Mouse (Mus musculus): ENCODE measurements around the gene Snx12. TPM values are rescaled to one million over a fixed set of nuclear protein-coding genes. Genes with fewer than 3 reads are reported as not detected.
A peak's percentile ranks its signal among the peaks of the same experiment; 100 is the strongest.

Gene Snx12
- polyA plus RNA-seq (2015; fragmentation: Nextera tagmentation; extraction: Ambion mirVana): 56.2 and 57.4 TPM in 2 replicates

DNA sequence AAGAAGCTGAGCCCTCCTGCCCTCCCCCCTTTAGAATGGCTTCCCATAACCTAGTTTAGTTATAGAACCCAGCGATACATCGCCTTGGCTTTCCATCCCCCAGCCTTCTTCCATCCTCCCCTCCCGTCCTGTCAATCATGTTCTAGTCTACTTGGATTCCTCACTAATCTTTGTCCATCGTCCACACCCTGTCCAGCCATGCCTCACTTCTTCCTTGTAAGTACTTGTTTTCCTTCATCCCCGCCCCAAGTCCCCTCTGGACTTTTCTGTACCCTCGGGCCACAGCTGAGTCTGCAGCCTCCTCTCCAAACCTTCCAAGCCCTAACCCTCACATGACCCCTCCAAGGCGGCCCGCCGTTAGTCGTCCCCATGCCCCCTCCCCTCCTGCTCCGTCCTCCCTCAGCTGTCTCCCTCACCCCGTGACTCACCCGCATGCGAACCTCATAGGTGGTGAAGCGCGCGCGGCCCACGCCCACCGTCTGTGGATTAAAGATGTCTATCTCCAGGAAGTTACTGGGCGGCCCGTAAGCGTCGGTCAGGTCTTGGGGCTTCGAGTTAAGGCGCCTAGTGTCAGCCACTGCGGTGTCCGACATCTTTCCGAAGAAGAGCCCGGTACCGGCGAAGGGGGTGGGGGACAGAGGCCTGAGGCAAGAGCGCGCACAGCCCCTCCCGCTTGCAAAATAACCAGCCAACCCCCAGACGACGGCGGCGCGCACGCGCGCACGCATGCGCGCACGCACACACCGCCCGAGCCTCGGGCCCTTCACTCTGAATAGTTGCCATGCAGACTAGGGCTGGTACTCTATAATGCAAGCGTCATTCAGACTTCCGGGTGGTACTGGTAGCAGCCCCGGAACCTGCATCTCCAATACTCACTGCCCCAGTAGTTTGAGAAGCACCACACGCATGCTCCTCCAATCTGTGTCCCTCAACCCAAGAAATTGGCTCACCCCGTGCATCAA is at the start of gene Snx12:
Gene Snx12, minus strand, starts transcription at position 730 of the 962 bp plus-strand sequence.
- peak; percentile 97 for ATAC-seq (ENCODE audit: insufficient number of reproducible peaks, insufficient read depth, low FRiP score, low TSS enrichment, low read depth)
- Histone ChIP-seq H3K9ac (peak within 1 kb of the TSS; percentile 72), H3K4me1 (no peaks in the 10 kb centered on the region), H3K4me3 (peak within 1 kb of the TSS; percentile 57), H3K27ac (peak within 1 kb of the TSS; percentile 68), H3K36me3 (no peaks in the 10 kb centered on the region), H3K4me2 (peak within 1 kb of the TSS; percentile 59), H3K9me3 (no peaks in the 10 kb centered on the region), H3K27me3 (peaks cover 19% of the 10 kb centered on the region)
- 18% methylated on average over 55 of the region's 55 CpGs for WGBS

GRCm38 (mm10) chrX:101268755-101269124 is 46.4 kb upstream of the Snx12 start, which contains the start of gene Gm20489:
TSS of gene Gm20489 (minus strand) at chrX:101269023.
- H3K27me3 ChIP-seq: peaks cover 18% of the 10 kb centered on the region; the same call in 1 of the 2 replicates
- no peak within 1 kb of the TSS for H3K9ac ChIP-seq
- WGBS: 52% methylated on average over 3 of the region's 3 CpGs
- H3K4me3 ChIP-seq: no peak within 1 kb of the TSS
- no peaks in the 10 kb centered on the region for H3K36me3 ChIP-seq
- H3K4me1 ChIP-seq: 0 out of 2 replicates have a peak, but pooled peaks cover 5% of the 10 kb centered on the region
- H3K27ac ChIP-seq: no peak within 1 kb of the TSS
- H3K9me3 ChIP-seq: no peaks in the 10 kb centered on the region
- no peak within 1 kb of the TSS for H3K4me2 ChIP-seq
- ATAC-seq (ENCODE audit: insufficient number of reproducible peaks, insufficient read depth, low FRiP score, low TSS enrichment, low read depth): no peak

- no peak for ATAC-seq (ENCODE audit: insufficient number of reproducible peaks, insufficient read depth, low FRiP score, low TSS enrichment, low read depth)
- whole genome bisulfite sequencing: 67% methylated on average over 5 of the region's 5 CpGs
- no peak within 1 kb of the TSS for H3K9ac ChIP-seq
- H3K36me3 ChIP-seq: no peaks in the 10 kb centered on the region
- no peak within 1 kb of the TSS for H3K4me3 ChIP-seq
- 0 out of 2 replicates have a peak, but pooled peaks cover 5% of the 10 kb centered on the region for H3K4me1 ChIP-seq
- H3K27ac ChIP-seq: no peak within 1 kb of the TSS
- H3K27me3 ChIP-seq: peaks cover 14% of the 10 kb centered on the region; the same call in 1 of the 2 replicates
- no peaks in the 10 kb centered on the region for H3K9me3 ChIP-seq
- H3K4me2 ChIP-seq: no peak within 1 kb of the TSS
These were observed 45.8 kb upstream of the Snx12 start, which contains the start of gene Il2rg for GRCm38 (mm10) chrX:101268025-101268754. TSS of gene Il2rg (minus strand) at chrX:101268255.

DNA sequence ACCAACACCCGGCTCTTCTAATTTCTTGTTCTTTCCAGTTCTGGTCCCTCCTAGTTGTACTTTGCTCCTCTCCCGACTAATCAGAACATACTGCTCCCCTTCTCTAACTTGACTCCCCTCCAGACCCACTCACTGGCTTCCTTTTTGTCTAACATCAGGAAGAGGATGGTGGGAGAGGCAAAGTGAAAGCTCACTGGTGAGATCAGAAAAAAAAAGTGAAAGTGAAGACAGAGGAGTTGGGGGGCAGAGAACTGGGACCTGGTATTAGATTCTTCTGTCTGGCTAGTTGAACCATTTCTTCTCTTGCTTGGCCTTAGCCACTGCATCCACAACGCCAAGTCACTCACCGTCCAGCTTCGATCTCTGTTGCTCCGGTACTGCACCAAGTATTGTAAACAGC is 44.3 kb upstream of the Snx12 start:
- Histone ChIP-seq H3K4me2 (no peak overlapping the region), H3K36me3 (no peaks in the 10 kb centered on the region), H3K4me3 (no peak overlapping the region), H3K9ac (no peak overlapping the region), H3K9me3 (no peaks in the 10 kb centered on the region), H3K4me1 (0 out of 2 replicates have a peak, but pooled peaks cover 5% of the 10 kb centered on the region), H3K27ac (no peak overlapping the region), H3K27me3 (peaks cover 14% of the 10 kb centered on the region; the same call in 1 of the 2 replicates)
- WGBS: 92% methylated on average over 6 of the region's 6 CpGs
- ATAC-seq (ENCODE audit: insufficient number of reproducible peaks, insufficient read depth, low FRiP score, low TSS enrichment, low read depth): no peak

- no peak within 1 kb of the TSS for H3K27ac ChIP-seq
- 68% methylated on average over 1 of the region's 1 CpGs for WGBS
- ATAC-seq (ENCODE audit: insufficient number of reproducible peaks, insufficient read depth, low FRiP score, low TSS enrichment, low read depth): no peak
- H3K9ac ChIP-seq: no peak within 1 kb of the TSS
- H3K4me3 ChIP-seq: no peak within 1 kb of the TSS
- H3K4me1 ChIP-seq: peaks cover 14% of the 10 kb centered on the region
- H3K36me3 ChIP-seq: 0 out of 2 replicates have a peak, but pooled peaks cover 2% of the 10 kb centered on the region
- H3K4me2 ChIP-seq: no peak within 1 kb of the TSS
- peaks cover 9% of the 10 kb centered on the region; the same call in 1 of the 2 replicates for H3K27me3 ChIP-seq
- H3K9me3 ChIP-seq: no peaks in the 10 kb centered on the region
These were observed 41.5 kb upstream of the Snx12 start, which contains the start of gene Gm614 for GRCm38 (mm10) chrX:101263892-101264291. TSS of gene Gm614 (minus strand) at chrX:101263992.

DNA sequence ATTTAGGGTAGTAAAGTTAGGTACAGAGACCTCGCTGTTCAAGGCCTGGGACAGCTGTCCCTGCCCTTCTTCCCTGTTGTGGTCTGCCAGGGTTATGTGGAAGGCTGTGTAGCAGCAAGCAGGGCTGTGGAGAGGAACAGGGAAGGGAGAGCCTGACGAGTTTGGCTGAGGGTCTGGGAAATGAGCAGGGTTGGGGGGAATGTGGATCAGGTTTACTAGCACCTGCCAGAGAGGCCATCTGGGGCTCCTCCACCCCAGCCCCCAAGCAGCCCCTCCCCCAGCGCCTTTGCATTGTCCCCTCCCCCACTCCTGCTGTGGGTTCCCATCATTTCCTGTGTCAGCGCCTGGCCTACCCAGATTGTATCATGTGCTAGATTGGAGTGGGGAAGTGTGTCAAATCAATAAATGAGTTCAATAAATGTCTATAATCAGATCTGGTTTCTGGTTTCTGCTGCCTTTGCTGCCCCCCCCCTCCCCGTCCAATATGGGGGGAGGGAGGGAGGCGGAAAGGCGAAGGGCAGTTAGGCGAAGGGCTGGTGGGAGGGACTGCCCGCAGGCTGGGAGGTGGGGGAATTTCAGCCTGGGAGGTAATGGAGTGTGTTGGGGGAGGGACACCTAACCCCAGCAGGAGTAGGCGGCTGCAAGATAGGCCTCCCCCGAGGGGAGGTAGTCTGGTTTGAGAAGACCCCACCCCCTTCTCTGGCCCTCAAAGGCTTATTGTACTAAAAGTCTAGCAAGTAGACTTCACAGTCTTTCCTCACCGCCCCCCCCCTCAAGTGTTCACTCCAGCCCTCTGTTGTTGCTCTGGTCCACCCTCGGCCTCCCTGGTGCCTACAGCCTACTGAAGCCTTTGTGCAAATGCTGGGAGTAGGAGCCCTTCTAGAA is 38.3 kb upstream of the Snx12 start:
- no peak overlapping the region for H3K4me3 ChIP-seq
- H3K4me1 ChIP-seq: peaks cover 20% of the 10 kb centered on the region
- H3K36me3 ChIP-seq: 0 out of 2 replicates have a peak, but pooled peaks cover 7% of the 10 kb centered on the region
- no peak overlapping the region for H3K9ac ChIP-seq
- peak overlapping the region; percentile 75 for H3K27ac ChIP-seq
- H3K27me3 ChIP-seq: peaks cover 2% of the 10 kb centered on the region; the same call in 1 of the 2 replicates
- no peaks in the 10 kb centered on the region for H3K9me3 ChIP-seq
- H3K4me2 ChIP-seq: peak overlapping the region; percentile 18
- ATAC-seq (ENCODE audit: insufficient number of reproducible peaks, insufficient read depth, low FRiP score, low TSS enrichment, low read depth): peak; percentile 67
- 17% methylated on average over 13 of the region's 13 CpGs for WGBS

DNA sequence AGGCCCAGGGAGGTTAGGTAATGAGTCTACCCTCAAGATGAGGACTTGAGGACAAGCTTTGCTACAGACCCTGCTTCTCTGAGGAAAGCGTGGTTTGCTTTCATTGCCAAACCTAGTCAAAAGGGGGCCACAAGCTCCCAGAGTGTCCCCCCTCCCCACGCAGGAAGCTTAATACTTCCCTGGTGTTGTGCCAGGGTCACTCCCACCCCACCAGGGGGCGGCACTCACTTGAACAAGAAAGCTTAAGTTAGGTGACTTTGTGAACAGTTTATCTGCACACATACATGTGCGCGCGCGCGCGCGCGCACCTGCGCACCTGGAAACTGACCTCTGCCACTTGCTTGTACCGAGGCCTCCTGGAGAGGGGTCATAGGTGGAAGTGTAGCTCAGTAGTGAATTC is 34.2 kb upstream of the Snx12 start:
- peak overlapping the region; percentile 65 for H3K4me2 ChIP-seq
- no peak overlapping the region for H3K9ac ChIP-seq
- H3K4me1 ChIP-seq: peaks cover 15% of the 10 kb centered on the region
- 82% methylated on average over 13 of the region's 13 CpGs for WGBS
- ATAC-seq (ENCODE audit: insufficient number of reproducible peaks, insufficient read depth, low FRiP score, low TSS enrichment, low read depth): no peak
- H3K27me3 ChIP-seq: peaks cover 4% of the 10 kb centered on the region; the same call in 1 of the 2 replicates
- H3K4me3 ChIP-seq: peak overlapping the region; percentile 58
- no peaks in the 10 kb centered on the region for H3K9me3 ChIP-seq
- H3K36me3 ChIP-seq: 0 out of 2 replicates have a peak, but pooled peaks cover 7% of the 10 kb centered on the region
- no peak overlapping the region for H3K27ac ChIP-seq

- Histone ChIP-seq H3K36me3 (0 out of 2 replicates have a peak, but pooled peaks cover 7% of the 10 kb centered on the region), H3K27ac (peak overlapping the region; percentile 72), H3K4me1 (peaks cover 6% of the 10 kb centered on the region), H3K4me3 (peak overlapping the region; percentile 58), H3K9me3 (no peaks in the 10 kb centered on the region), H3K9ac (peak overlapping the region; percentile 76), H3K27me3 (peaks cover 4% of the 10 kb centered on the region; the same call in 1 of the 2 replicates), H3K4me2 (peak overlapping the region; percentile 65)
- ATAC-seq (ENCODE audit: insufficient number of reproducible peaks, insufficient read depth, low FRiP score, low TSS enrichment, low read depth): peak; percentile 28; the same call in 1 of the 2 replicates
- WGBS: 20% methylated on average over 26 of the region's 26 CpGs
These were observed 32.4 kb upstream of the Snx12 start for GRCm38 (mm10) chrX:101254740-101255139.

GRCm38 (mm10) chrX:101253952-101254729 is 31.8 kb upstream of the Snx12 start, which contains the start of gene Foxo4:
TSS of gene Foxo4 (plus strand) at chrX:101254528.
- Histone ChIP-seq H3K4me1 (peaks cover 6% of the 10 kb centered on the region), H3K4me2 (peak within 1 kb of the TSS; percentile 65), H3K36me3 (0 out of 2 replicates have a peak, but pooled peaks cover 7% of the 10 kb centered on the region), H3K4me3 (peak within 1 kb of the TSS; percentile 58), H3K9ac (peak within 1 kb of the TSS; percentile 76), H3K9me3 (no peaks in the 10 kb centered on the region), H3K27me3 (peaks cover 4% of the 10 kb centered on the region; the same call in 1 of the 2 replicates), H3K27ac (peak within 1 kb of the TSS; percentile 72)
- whole genome bisulfite sequencing: 22% methylated on average over 47 of the region's 47 CpGs
- peak; percentile 82 for ATAC-seq (ENCODE audit: insufficient number of reproducible peaks, insufficient read depth, low FRiP score, low TSS enrichment, low read depth)

- H3K4me2 ChIP-seq: no peak overlapping the region
- 40% methylated on average over 1 of the region's 1 CpGs for WGBS
- no peak overlapping the region for H3K9ac ChIP-seq
- no peak overlapping the region for H3K4me3 ChIP-seq
- no peaks in the 10 kb centered on the region for H3K4me1 ChIP-seq
- ATAC-seq (ENCODE audit: insufficient number of reproducible peaks, insufficient read depth, low FRiP score, low TSS enrichment, low read depth): no peak
- H3K27me3 ChIP-seq: peaks cover 9% of the 10 kb centered on the region
- no peak overlapping the region for H3K27ac ChIP-seq
- no peaks in the 10 kb centered on the region for H3K36me3 ChIP-seq
- H3K9me3 ChIP-seq: no peaks in the 10 kb centered on the region
These were observed 22.6 kb upstream of the Snx12 start for GRCm38 (mm10) chrX:101245011-101245410.

All from embryonic facial prominence, embryonic 13.5 days (tissue).